15 mouse cellular contexts compared by ENCODE assay signal in genomic region chr17:25564481-25564880, GRCm38 (mm10). TPM values are rescaled to one million over a fixed set of nuclear protein-coding genes. Genes with fewer than 3 reads are reported as not detected.
A peak's percentile ranks its signal among the peaks of the same experiment; 100 is the strongest.
DNase-seq lines count a peak whose midpoint lies in the region; ATAC-seq lines count a peak whose summit lies in the region.
"Had no signal": no experiment of that assay in that cellular context is flagged by ENCODE, and none has a peak within 500 bp of the region (broad histone marks: within the 10 kb centered on the region; RNA-seq: fewer than 3 reads in every experiment).

No protein-coding gene starts in this region.

- WGBS in neural tube, embryonic 15.5 days = 77% methylated on average over 5 of the region's 5 CpGs

- DNase-seq in adrenal gland, postnatal 10 days = peak; percentile 39
- DNase-seq in adrenal gland, postnatal 14 days = no peak
- peak; percentile 49 for DNase-seq in layer of hippocampus, adult 11-12 months (ENCODE audit: low spot score)
- DNase-seq in layer of hippocampus, adult 9-10 months (ENCODE audit: low spot score) = no peak
- peak; percentile 19 for DNase-seq in right cerebral cortex, postnatal 4 days
- DNase-seq in right cerebral cortex, adult 18-20 months = no peak
- no peak for DNase-seq in thymus, postnatal 25 days
- DNase-seq: gastrocnemius, postnatal 36 days had no signal

- H3K4me3 ChIP-seq in neural tube, embryonic 15.5 days (replicated peaks) = no peak overlapping the region
- H3K4me3 ChIP-seq: kidney, embryonic 15.5 days; lung, embryonic 15.5 days; megakaryocyte, embryonic 14.5 days had no signal

- no peaks in the 10 kb centered on the region for H3K36me3 ChIP-seq in neural tube, embryonic 15.5 days
- H3K36me3 ChIP-seq: kidney, embryonic 15.5 days; lung, embryonic 15.5 days had no signal

- H3K9me3 ChIP-seq in neural tube, embryonic 15.5 days (replicated peaks) = no peaks in the 10 kb centered on the region
- H3K9me3 ChIP-seq: kidney, embryonic 15.5 days; lung, embryonic 15.5 days; megakaryocyte, embryonic 14.5 days had no signal

- no peak for ATAC-seq in neural tube, embryonic 15.5 days (ENCODE audit: low FRiP score)

- peaks cover 44% of the 10 kb centered on the region for H3K4me1 ChIP-seq in neural tube, embryonic 15.5 days

- H3K27me3 ChIP-seq in neural tube, embryonic 15.5 days (replicated peaks) = peaks cover 16% of the 10 kb centered on the region

- H3K9ac ChIP-seq in neural tube, embryonic 15.5 days (replicated peaks) = no peak overlapping the region
- H3K9ac ChIP-seq: kidney, embryonic 15.5 days; lung, embryonic 15.5 days had no signal

- H3K4me2 ChIP-seq in neural tube, embryonic 15.5 days = peak overlapping the region; percentile 22; the same call in 1 of the 2 replicates
- H3K4me2 ChIP-seq: kidney, embryonic 15.5 days; liver, embryonic 11.5 days; lung, embryonic 15.5 days had no signal

- peak overlapping the region; percentile 51; the same call in 1 of the 2 replicates for H3K27ac ChIP-seq in neural tube, embryonic 15.5 days (replicated peaks)
- H3K27ac ChIP-seq: kidney, embryonic 15.5 days; lung, embryonic 15.5 days; stomach, postnatal 0 days had no signal

RNA-seq across cellular contexts. Expression of gene Sox8, which starts 6.0 kb away (rescaled TPM):
- total RNA-seq in adrenal gland, postnatal 10 days (2021) = 1 to 10 TPM; 1.7 to 2.4 TPM
- total RNA-seq in adrenal gland, postnatal 14 days (2021) = 1.4 and 1.6 TPM in 2 replicates
- polyA plus RNA-seq in neural tube, embryonic 15.5 days (2015; fragmentation: Nextera tagmentation; extraction: Ambion mirVana) = 16.0 and 16.9 TPM in 2 replicates
- total RNA-seq: CH12.LX had no signal

RNA-seq across cellular contexts. Expression of gene Lmf1, which starts 14.4 kb away (rescaled TPM):
- total RNA-seq in adrenal gland, postnatal 10 days (2021) = 10 to 100 TPM; 35.8 to 44.3 TPM
- total RNA-seq in adrenal gland, postnatal 14 days (2021) = 40.2 and 40.6 TPM in 2 replicates
- 26.2 and 26.9 TPM in 2 replicates for polyA plus RNA-seq in neural tube, embryonic 15.5 days (2015; fragmentation: Nextera tagmentation; extraction: Ambion mirVana)

Comparison
In these comparisons a context has a peak if more than half of its experiments do, and no peak if none do; other contexts are left out.
1. DNase-seq: peak in adrenal gland, postnatal 10 days (single experiment), layer of hippocampus, adult 11-12 months (single experiment) and right cerebral cortex, postnatal 4 days (single experiment); none in adrenal gland, postnatal 14 days (single experiment), layer of hippocampus, adult 9-10 months (single experiment), right cerebral cortex, adult 18-20 months (single experiment) and thymus, postnatal 25 days (single experiment).